Mouse (Mus musculus): ENCODE data around the gene Pla2g10. TPM values are rescaled to one million over a fixed set of nuclear protein-coding genes. Genes with fewer than 3 reads are reported as not detected.
"Not testable (repeated sequence)": the region's sequence is repeated elsewhere in the genome, so short reads cannot be mapped to it uniquely, and the experiment has no call there.

The Pla2g10 gene
- total RNA-seq (2021) = not detected
- long read RNA-seq, experiment 1 = 0 reads
- long read RNA-seq, experiment 2, partial matches to known transcripts = 0 of 2 reads
- long read RNA-seq, experiment 2, other reads (novel, unspliced or antisense) = 2 of 2 reads

GRCm38 (mm10) chr16:13730285-13731255 lies at the start of gene Pla2g10:
Gene Pla2g10, minus strand, starts transcription at chr16:13730983.
- no peak for DNase-seq (ENCODE audit: low spot score in 2 of 2)

GRCm38 (mm10) chr16:13774651-13775050 lies 43.9 kb upstream of the Pla2g10 start:
- not testable (repeated sequence) for DNase-seq (ENCODE audit: low spot score in 2 of 2)

GRCm38 (mm10) chr16:13774011-13774410 lies 43.2 kb upstream of the Pla2g10 start:
- peak in 1 of 2 experiments; percentile 33 for DNase-seq (ENCODE audit: low spot score in 2 of 2)

GRCm38 (mm10) chr16:13772051-13772450 lies 41.3 kb upstream of the Pla2g10 start:
- not testable (repeated sequence) for DNase-seq (ENCODE audit: low spot score in 2 of 2)

- not testable (repeated sequence) for DNase-seq (ENCODE audit: low spot score in 2 of 2)
These were observed 40.8 kb upstream of the Pla2g10 start for GRCm38 (mm10) chr16:13771603-13772002.

GRCm38 (mm10) chr16:13766367-13766766 lies 35.6 kb upstream of the Pla2g10 start:
- no peak for DNase-seq (ENCODE audit: low spot score in 2 of 2)

GRCm38 (mm10) chr16:13764519-13764918 lies 33.7 kb upstream of the Pla2g10 start:
- DNase-seq (ENCODE audit: low spot score in 2 of 2) = no peak

- DNase-seq (ENCODE audit: low spot score in 2 of 2) = not testable (repeated sequence)
These were observed 32.0 kb upstream of the Pla2g10 start for GRCm38 (mm10) chr16:13762807-13763206.

- no peak for DNase-seq (ENCODE audit: low spot score in 2 of 2)
These were observed 27.0 kb upstream of the Pla2g10 start for GRCm38 (mm10) chr16:13757823-13758222.

- peak; percentile 93 to 95 for DNase-seq (ENCODE audit: low spot score in 2 of 2)
These were observed 23.8 kb upstream of the Pla2g10 start for GRCm38 (mm10) chr16:13754400-13755190.

GRCm38 (mm10) chr16:13753986-13754385 lies 23.2 kb upstream of the Pla2g10 start:
- DNase-seq (ENCODE audit: low spot score in 2 of 2) = no peak

GRCm38 (mm10) chr16:13750626-13751025 lies 19.8 kb upstream of the Pla2g10 start:
- no peak for DNase-seq (ENCODE audit: low spot score in 2 of 2)

- DNase-seq (ENCODE audit: low spot score in 2 of 2) = no peak
These were observed 19.2 kb upstream of the Pla2g10 start for GRCm38 (mm10) chr16:13749981-13750380.

GRCm38 (mm10) chr16:13749306-13749705 lies 18.5 kb upstream of the Pla2g10 start:
- DNase-seq (ENCODE audit: low spot score in 2 of 2) = no peak

- not testable (repeated sequence) for DNase-seq (ENCODE audit: low spot score in 2 of 2)
These were observed 18.0 kb upstream of the Pla2g10 start for GRCm38 (mm10) chr16:13748813-13749212.

- no peak for DNase-seq (ENCODE audit: low spot score in 2 of 2)
These were observed 17.3 kb upstream of the Pla2g10 start for GRCm38 (mm10) chr16:13748124-13748523.

- no peak for DNase-seq (ENCODE audit: low spot score in 2 of 2)
These were observed 16.9 kb upstream of the Pla2g10 start for GRCm38 (mm10) chr16:13747708-13748107.

- DNase-seq (ENCODE audit: low spot score in 2 of 2) = no peak
These were observed 10.1 kb upstream of the Pla2g10 start for GRCm38 (mm10) chr16:13740844-13741243.

- DNase-seq (ENCODE audit: low spot score in 2 of 2) = not testable (repeated sequence)
These were observed 8.3 kb upstream of the Pla2g10 start for GRCm38 (mm10) chr16:13739044-13739443.

- no peak for DNase-seq (ENCODE audit: low spot score in 2 of 2)
These were observed 5.2 kb upstream of the Pla2g10 start for GRCm38 (mm10) chr16:13735977-13736376.

- peak; percentile 79 to 84 for DNase-seq (ENCODE audit: low spot score in 2 of 2)
These were observed 2.8 kb upstream of the Pla2g10 start for GRCm38 (mm10) chr16:13733518-13734137.

All from adrenal gland, adult 18-20 months (tissue).